ENCODE assay signal across 10 mouse cellular contexts in the genomic region with DNA sequence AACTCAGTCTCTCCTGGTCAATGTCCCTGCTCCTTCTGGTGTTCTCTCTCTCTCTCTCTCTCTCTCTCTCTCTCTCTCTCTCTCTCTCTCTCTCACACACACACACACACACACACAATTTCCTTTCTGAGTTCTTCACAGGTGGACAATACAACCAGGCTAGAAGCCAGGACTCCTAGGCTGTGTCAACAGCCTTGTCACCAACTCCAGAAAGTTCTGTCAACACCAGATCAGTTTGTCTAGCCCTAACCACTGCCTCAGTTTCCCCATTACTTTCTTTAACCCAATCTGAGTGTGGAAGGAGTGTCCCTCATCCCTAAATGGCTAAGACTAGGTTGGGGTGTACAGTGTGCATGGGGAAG. TPM values are rescaled to one million over a fixed set of nuclear protein-coding genes. Genes with fewer than 3 reads are reported as not detected.
DNase-seq lines count a peak whose midpoint lies in the region; ATAC-seq and TF ChIP-seq lines count a peak whose summit lies in the region.
"Had no signal": no experiment of that assay in that cellular context is flagged by ENCODE, and none has a peak within 500 bp of the region (broad histone marks: within the 10 kb centered on the region; RNA-seq: fewer than 3 reads in every experiment).

No protein-coding gene starts in this region.

- H3K4me3 ChIP-seq in heart, adult 2 months = peak overlapping the region; percentile 65
- peak overlapping the region; percentile 73 for H3K4me3 ChIP-seq in E14TG2a.4 (replicated peaks; ENCODE audit: low read length)
- H3K4me3 ChIP-seq in hindbrain, embryonic 12.5 days = peak overlapping the region; percentile 47
- H3K4me3 ChIP-seq in midbrain, embryonic 11.5 days (ENCODE audit: low read depth, low read length) = peak overlapping the region; percentile 44

- TF ChIP-seq EP300 in heart, adult 2 months (IDR thresholded peaks at IDR 0.05; ENCODE audit: insufficient read depth, low read depth, low read length) = no peak

- H3K4me1 ChIP-seq in heart, adult 2 months (ENCODE audit: control insufficient read depth, insufficient read depth, low read length) = no peaks in the 10 kb centered on the region; the same call in 1 of the 2 replicates
- H3K4me1 ChIP-seq in E14TG2a.4 (replicated peaks; ENCODE audit: low read depth, low read length) = peaks cover 54% of the 10 kb centered on the region
- peaks cover 53% of the 10 kb centered on the region for H3K4me1 ChIP-seq in hindbrain, embryonic 12.5 days
- peaks cover 34% of the 10 kb centered on the region for H3K4me1 ChIP-seq in midbrain, embryonic 11.5 days (ENCODE audit: control insufficient read depth, insufficient read depth, low read length)

- no peak for ATAC-seq in hindbrain, embryonic 12.5 days (ENCODE audit: low FRiP score)
- no peak for ATAC-seq in midbrain, embryonic 11.5 days (ENCODE audit: low FRiP score)

- DNase-seq in heart, adult 2 months = no peak
- DNase-seq in heart, adult 18-20 months = no peak
- DNase-seq in midbrain, embryonic 11.5 days (ENCODE audit: low spot score, missing footprints) = no peak
- DNase-seq in adrenal gland, adult 18-20 months (ENCODE audit: low spot score in 2 of 2) = no peak
- DNase-seq in ovary, postnatal 36 days (ENCODE audit: low spot score) = no peak
- DNase-seq in frontal cortex, postnatal 36 days (ENCODE audit: low spot score in 2 of 2) = no peak

- no peak for TF ChIP-seq CTCF in heart, adult 2 months (IDR thresholded peaks at IDR 0.05)
- no peak for TF ChIP-seq CTCF in E14TG2a.4 (conservative IDR thresholded peaks at IDR 0.05; ENCODE audit: low read length)

- no peaks in the 10 kb centered on the region for H3K27me3 ChIP-seq in heart, adult 2 months (ENCODE audit: control insufficient read depth, insufficient read depth, low read length)
- peaks cover 46% of the 10 kb centered on the region for H3K27me3 ChIP-seq in E14TG2a.4 (ENCODE audit: insufficient read depth, low read length)
- peaks cover 56% of the 10 kb centered on the region for H3K27me3 ChIP-seq in hindbrain, embryonic 12.5 days
- peaks cover 34% of the 10 kb centered on the region for H3K27me3 ChIP-seq in midbrain, embryonic 11.5 days (ENCODE audit: control insufficient read depth, insufficient read depth, low read length)

- no peaks in the 10 kb centered on the region for H3K79me2 ChIP-seq in heart, adult 2 months (replicated peaks; ENCODE audit: control insufficient read depth, insufficient read depth, low read length)

- intact Hi-C loops in heart, adult 2 months (cut with DNase I) = loop anchor here (5.0 kb wide), 1 partner anchor 70 kb away; no protein-coding TSS in a partner anchor

- H3K4me2 ChIP-seq in hindbrain, embryonic 12.5 days (replicated peaks) = peak overlapping the region; percentile 80
- peak overlapping the region; percentile 74 for H3K4me2 ChIP-seq in midbrain, embryonic 11.5 days

- peak overlapping the region; percentile 89 for H3K27ac ChIP-seq in heart, adult 2 months
- no peak overlapping the region for H3K27ac ChIP-seq in hindbrain, embryonic 12.5 days
- no peak overlapping the region for H3K27ac ChIP-seq in midbrain, embryonic 11.5 days (ENCODE audit: low read depth, low read length)

- no peaks in the 10 kb centered on the region for H3K9me3 ChIP-seq in E14TG2a.4 (ENCODE audit: low read length)
- no peaks in the 10 kb centered on the region for H3K9me3 ChIP-seq in hindbrain, embryonic 12.5 days (replicated peaks)
- no peaks in the 10 kb centered on the region for H3K9me3 ChIP-seq in midbrain, embryonic 11.5 days (ENCODE audit: control insufficient read depth, low read length)

- peak overlapping the region; percentile 79 for H3K9ac ChIP-seq in heart, adult 2 months (ENCODE audit: low read depth, low read length)
- no peak overlapping the region for H3K9ac ChIP-seq in hindbrain, embryonic 12.5 days
- H3K9ac ChIP-seq in midbrain, embryonic 11.5 days (ENCODE audit: low read length) = peak overlapping the region; percentile 53

- no peak for TF ChIP-seq POLR2A in heart, adult 2 months (IDR thresholded peaks at IDR 0.05; ENCODE audit: insufficient read depth, low read depth, low read length)

- H3K36me3 ChIP-seq in heart, adult 2 months (ENCODE audit: control insufficient read depth, insufficient read depth, low read length) = no peaks in the 10 kb centered on the region
- H3K36me3 ChIP-seq in E14TG2a.4 (ENCODE audit: insufficient read depth, low read length) = no peaks in the 10 kb centered on the region
- H3K36me3 ChIP-seq in hindbrain, embryonic 12.5 days = no peaks in the 10 kb centered on the region
- no peaks in the 10 kb centered on the region for H3K36me3 ChIP-seq in midbrain, embryonic 11.5 days (ENCODE audit: control insufficient read depth, insufficient read depth, low read length)

RNA-seq across cellular contexts. Expression of a gene that starts 0.4 kb away (rescaled TPM):
- total RNA-seq in heart, adult 2 months (2021) = 100 to 1,000 TPM; 192 to 222 TPM
- 56.0 and 69.0 TPM in 2 replicates for polyA plus RNA-seq in heart, adult 2 months (2012; rRNA removed)
- total RNA-seq in heart, adult 18-20 months (2021) = 100 to 1,000 TPM; 215 to 222 TPM
- 11.8 and 14.5 TPM in 2 replicates for polyA plus RNA-seq in hindbrain, embryonic 12.5 days (2016; fragmentation: Nextera tagmentation; extraction: Ambion mirVana)
- polyA plus RNA-seq in midbrain, embryonic 11.5 days (2014; fragmentation: Nextera tagmentation; extraction: Ambion mirVana) = 1.8 and 2.5 TPM in 2 replicates
- 1 to 10 TPM; 2.6 to 4.6 TPM for total RNA-seq in adrenal gland, adult 18-20 months (2021)

RNA-seq across cellular contexts. Expression of a gene that starts 34.9 kb away (rescaled TPM):
- total RNA-seq in heart, adult 2 months (2021) = 100 to 1,000 TPM; 109 to 125 TPM
- polyA plus RNA-seq in heart, adult 2 months (2012; rRNA removed) = 186 and 208 TPM in 2 replicates
- total RNA-seq in heart, adult 18-20 months (2021) = 100 to 1,000 TPM; 111 to 118 TPM
- 215 and 230 TPM in 2 replicates for polyA plus RNA-seq in hindbrain, embryonic 12.5 days (2016; fragmentation: Nextera tagmentation; extraction: Ambion mirVana)
- 178 and 199 TPM in 2 replicates for polyA plus RNA-seq in midbrain, embryonic 11.5 days (2014; fragmentation: Nextera tagmentation; extraction: Ambion mirVana)
- total RNA-seq in adrenal gland, adult 18-20 months (2021) = 100 to 1,000 TPM; 231 to 238 TPM

RNA-seq across cellular contexts. Expression of a gene that starts 36.5 kb away (rescaled TPM):
- 1 to 10 TPM; 1.7 to 2.4 TPM for total RNA-seq in heart, adult 2 months (2021)
- 2.1 and 3.0 TPM in 2 replicates for polyA plus RNA-seq in heart, adult 2 months (2012; rRNA removed)
- total RNA-seq in heart, adult 18-20 months (2021) = 1 to 10 TPM; 1.6 to 2.1 TPM
- polyA plus RNA-seq in hindbrain, embryonic 12.5 days (2016; fragmentation: Nextera tagmentation; extraction: Ambion mirVana) = 35.6 and 36.0 TPM in 2 replicates
- 20.5 and 22.4 TPM in 2 replicates for polyA plus RNA-seq in midbrain, embryonic 11.5 days (2014; fragmentation: Nextera tagmentation; extraction: Ambion mirVana)
- 1 to 10 TPM; 4.7 to 5.5 TPM for total RNA-seq in adrenal gland, adult 18-20 months (2021)

RNA-seq across cellular contexts. Expression of a gene that starts 38.6 kb away (rescaled TPM):
- total RNA-seq in heart, adult 2 months (2021) = not detected
- not detected in 2 replicates for polyA plus RNA-seq in heart, adult 2 months (2012; rRNA removed)
- not detected for total RNA-seq in heart, adult 18-20 months (2021)
- polyA plus RNA-seq in hindbrain, embryonic 12.5 days (2016; fragmentation: Nextera tagmentation; extraction: Ambion mirVana) = 0.43 TPM in 1 of 2 replicates, not detected in the other
- 0.20 and 0.25 TPM in 2 replicates for polyA plus RNA-seq in midbrain, embryonic 11.5 days (2014; fragmentation: Nextera tagmentation; extraction: Ambion mirVana)
- total RNA-seq in adrenal gland, adult 18-20 months (2021) = under 1 TPM in 1 of 2 experiments, not detected in 1; 0.93 TPM
- total RNA-seq: liver, adult 2 months had no signal
- polyA plus RNA-seq: frontal cortex, adult 2 months; liver, adult 2 months had no signal

RNA-seq across cellular contexts. Expression of a gene that starts 44.4 kb away (rescaled TPM):
- total RNA-seq in heart, adult 2 months (2021) = not detected
- polyA plus RNA-seq in heart, adult 2 months (2012; rRNA removed) = 0.67 TPM in 1 of 2 replicates, not detected in the other
- not detected for total RNA-seq in heart, adult 18-20 months (2021)
- 0.25 and 0.38 TPM in 2 replicates for polyA plus RNA-seq in hindbrain, embryonic 12.5 days (2016; fragmentation: Nextera tagmentation; extraction: Ambion mirVana)
- 0.19 and 0.25 TPM in 2 replicates for polyA plus RNA-seq in midbrain, embryonic 11.5 days (2014; fragmentation: Nextera tagmentation; extraction: Ambion mirVana)
- not detected for total RNA-seq in adrenal gland, adult 18-20 months (2021)

Comparison
In these comparisons a context has a peak if more than half of its experiments do, and no peak if none do; other contexts are left out.
1. RNA of a gene that starts 0.4 kb away (total RNA-seq): 215 to 222 TPM in heart, adult 18-20 months and 192 to 222 TPM in heart, adult 2 months; 2.6 to 4.6 TPM in adrenal gland, adult 18-20 months; every median in the first group is over 10 times any median in the second.
2. Peak in every context shown above with its lines, with median percentiles within 50 percentile points of each other: H3K4me3 ChIP-seq.